Mouse (Mus musculus) heart, adult 18-20 months (tissue): ENCODE measurements around the gene Tbc1d30. TPM values are rescaled to one million over a fixed set of nuclear protein-coding genes. Genes with fewer than 3 reads are reported as not detected.
"Not testable (repeated sequence)": the region's sequence is repeated elsewhere in the genome, so short reads cannot be mapped to it uniquely, and the experiment has no call there.

ENCODE experiments used
- DNase-seq, 2 experiments: peaks; one replicate each; pipeline ENCODE4 v3.0.0; 2021 to 2022; ENCODE audit warnings: mixed read lengths in 1 of 2
- total RNA-seq, 2 experiments: library from RNA; stranded (reverse); gene quantifications; 2 replicates each; pipeline ENCODE4 v1.2.3; 2021

Gene Tbc1d30
- total RNA-seq, 2 experiments from 2014 or later = 2.1 to 2.3 TPM

DNA sequence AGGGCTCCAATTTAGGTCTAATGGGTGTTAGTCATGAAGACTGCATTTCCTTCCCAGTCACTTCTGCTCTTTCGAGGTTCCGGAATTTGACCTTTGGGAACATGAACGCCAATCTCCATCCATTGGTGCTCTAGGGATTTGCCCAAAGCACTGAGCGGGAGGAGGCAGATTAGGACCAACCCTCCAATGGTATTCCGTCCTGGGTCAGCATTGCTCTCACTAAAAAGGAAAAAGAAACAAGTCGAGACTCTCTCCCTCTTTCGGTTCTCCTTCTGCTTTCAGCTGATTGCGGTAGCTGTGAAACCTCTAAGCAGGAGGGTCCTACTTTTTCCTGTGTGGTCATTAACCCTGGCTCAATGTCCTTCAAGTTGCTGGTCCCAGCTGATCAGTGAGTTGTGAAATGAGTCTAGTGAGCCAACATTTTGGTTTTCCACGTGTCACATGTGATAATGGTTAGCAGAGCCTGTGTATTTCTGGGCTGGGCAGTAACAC, 14.7 kb upstream of the Tbc1d30 start:
- peak; percentile 66 to 79 for DNase-seq

DNA sequence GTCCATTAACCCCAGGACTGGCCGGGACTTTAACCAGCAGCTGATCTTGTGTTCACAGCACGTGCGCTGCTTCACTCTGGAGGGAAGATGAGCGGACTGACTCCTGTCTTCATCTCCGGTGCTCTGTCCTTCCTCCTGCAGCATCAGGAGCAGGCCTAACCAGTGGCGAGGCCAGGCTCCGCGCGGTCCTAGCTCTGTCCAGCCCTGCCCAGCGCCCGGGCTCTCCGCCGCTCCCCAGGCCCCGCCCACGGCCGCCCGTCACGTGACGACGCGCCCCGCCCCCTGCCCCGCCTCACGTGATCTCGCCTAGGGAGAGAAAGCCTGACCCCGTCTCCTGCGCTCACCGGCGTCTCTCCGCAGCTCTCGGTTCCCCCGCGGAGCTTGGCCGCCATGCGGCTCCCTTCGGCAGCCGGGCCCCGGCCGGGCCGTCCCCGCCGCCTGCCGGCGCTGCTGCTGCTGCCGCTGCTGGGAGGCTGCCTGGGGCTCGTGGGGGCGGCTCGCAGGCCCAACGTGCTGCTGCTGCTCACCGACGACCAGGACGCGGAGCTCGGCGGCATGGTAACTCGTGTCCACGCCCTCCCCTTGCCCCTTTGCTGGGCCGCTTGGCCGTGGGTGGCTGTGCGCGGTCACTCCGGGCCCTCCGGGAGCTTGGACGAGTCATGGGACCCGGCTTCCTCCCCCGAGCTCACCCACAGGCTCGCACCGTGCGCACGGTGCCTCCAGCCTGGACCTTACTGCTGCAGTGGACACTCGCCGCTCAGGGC, 13.9 kb upstream of the Tbc1d30 start, which contains the start of gene Gns:
Gns (plus strand) TSS at position 290 of the 764 bp plus-strand sequence.
- peak; percentile 87 to 90 for DNase-seq

DNA sequence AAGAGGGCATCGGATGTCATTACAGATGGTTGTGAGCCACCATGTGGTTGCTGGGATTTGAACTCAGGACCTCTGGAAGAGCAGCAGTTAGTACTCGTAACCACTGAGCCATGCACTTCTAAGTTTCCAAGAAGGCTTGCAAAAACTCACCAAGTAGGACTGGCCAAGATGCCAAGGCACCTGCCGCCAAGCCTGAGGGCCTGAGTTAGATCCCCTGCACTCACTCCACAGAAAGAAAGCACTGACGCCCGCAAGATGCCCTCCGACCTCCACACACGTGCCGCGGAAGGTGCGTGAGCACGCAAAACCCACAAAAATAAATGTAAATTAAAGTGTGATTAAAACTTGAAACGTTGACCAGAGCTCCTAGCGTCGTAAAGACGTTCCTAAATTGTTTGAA, 13.2 kb upstream of the Tbc1d30 start:
- DNase-seq = no peak

DNA sequence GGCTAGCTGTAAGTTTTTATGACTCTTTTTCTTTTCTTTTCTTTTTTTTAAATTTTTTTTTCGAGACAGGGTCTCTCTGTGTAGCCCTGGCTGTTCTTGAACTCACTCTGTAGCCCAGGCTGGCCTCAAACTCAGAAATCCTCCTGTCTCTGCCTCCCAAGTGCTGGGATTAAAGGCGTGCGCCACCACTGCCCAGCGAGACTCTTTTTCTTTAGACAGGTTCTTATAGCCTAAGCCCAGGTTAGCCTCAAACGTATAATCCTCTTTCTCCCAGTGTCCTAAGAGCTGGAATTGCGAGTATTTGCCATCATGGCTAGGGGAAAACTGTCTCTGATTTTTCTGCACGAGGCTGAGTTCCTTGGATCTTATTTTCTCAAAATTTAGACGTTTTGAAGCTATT, 12.1 kb upstream of the Tbc1d30 start:
- DNase-seq = no peak

DNA sequence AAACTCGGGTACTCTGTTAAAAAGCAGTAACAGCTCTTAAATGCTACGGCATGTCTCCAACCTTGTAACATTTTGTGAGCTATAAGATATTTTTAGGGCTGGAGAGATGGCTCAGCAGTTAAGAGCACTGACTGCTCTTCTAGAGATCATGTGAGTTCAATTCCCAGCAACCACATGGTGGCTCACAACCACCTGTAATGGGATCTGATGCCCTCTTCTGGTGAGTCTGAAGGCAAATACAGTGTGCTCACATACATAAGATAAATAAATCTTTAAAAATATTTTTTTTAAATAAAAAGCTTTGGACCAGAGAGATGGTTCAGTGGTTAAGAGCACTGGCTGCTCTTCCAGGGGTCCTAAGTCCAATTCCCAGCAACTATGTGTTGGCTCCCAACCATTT, 9.3 kb upstream of the Tbc1d30 start:
- DNase-seq = no peak

DNA sequence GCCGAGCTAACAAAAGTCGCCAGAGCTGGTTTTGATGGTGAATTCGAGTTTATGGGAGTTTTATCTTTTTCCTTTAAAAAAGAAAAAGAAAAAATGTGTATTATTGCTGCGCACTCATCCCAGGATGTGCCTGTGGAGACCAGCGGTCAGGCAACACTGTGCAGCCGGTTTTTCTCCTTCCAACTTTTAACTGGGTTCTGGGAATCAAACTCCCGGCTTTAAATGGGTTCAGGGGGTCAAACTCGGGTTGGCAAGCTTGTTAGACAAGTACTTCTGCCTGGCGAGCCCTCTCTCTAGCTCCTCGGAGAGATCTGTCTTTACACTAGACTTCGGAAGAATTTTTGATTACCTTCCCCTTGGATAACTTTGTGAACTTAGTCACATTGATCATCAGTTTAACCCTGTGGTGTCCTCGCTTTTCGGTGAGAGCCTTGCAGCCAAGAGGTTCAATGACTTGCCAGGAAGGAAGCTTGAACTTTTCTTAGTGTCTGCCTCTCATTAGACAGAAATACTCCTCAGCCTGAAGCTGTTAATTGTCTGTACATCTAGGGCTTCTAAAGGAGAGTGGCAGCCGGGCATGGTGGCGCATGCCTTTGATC, 713 bp upstream of the Tbc1d30 start:
- DNase-seq = no peak

DNA sequence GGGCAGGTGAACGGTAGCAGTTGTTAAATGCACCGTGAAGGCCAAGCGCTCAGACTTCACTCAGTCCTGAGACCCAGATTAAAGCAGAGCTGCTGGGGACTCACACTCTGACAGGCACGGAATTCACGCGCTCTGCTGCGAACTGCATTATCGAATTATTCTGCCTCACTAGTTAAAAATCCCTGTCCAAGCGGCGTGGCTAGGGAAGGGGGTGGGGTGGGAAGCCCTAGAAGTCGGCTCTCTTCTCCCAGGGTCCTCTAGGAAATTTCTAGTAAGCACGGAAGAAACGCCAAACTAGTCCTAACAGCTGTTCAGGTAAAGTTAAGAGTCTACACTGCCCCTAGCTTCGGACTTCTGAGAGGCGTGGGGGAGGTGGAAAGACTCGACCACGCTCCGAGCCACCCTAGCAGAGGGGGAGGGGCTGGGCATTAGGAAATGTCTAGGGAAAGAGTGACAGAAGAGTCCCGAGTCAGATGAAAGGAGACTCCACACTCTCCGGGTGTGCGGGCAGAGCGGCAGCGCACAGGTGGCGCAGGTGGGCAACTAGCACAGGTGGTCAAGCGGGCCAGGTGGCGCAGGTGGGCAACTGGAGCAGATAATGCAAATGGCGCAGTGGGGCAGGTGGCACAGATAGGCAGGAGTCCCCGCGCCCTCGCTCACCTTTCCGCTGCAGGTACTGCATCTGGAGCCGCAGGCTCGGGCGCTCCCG, 567 bp downstream of the Tbc1d30 start:
- peak in 1 of 2 experiments; percentile 38 for DNase-seq

DNA sequence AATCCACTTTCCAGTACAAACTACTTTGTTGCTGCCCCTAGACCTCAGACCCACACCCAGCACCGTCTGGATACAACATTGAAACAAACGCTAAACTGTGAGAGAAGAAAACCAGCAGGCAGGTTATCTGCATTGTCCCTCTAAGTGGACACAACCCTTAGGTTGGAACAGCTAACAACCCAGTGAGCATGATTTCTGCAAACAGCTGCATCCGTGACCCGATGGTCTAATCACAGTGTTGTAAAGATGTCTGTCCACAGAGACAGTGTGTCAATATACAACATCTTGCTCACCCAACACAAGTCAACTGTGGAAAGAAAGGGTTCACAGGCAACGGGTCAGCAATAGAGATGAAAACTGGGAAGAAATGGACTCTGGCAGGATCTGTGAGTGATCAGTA, 1.8 kb downstream of the Tbc1d30 start:
- DNase-seq = peak in 1 of 2 experiments; percentile 24

DNA sequence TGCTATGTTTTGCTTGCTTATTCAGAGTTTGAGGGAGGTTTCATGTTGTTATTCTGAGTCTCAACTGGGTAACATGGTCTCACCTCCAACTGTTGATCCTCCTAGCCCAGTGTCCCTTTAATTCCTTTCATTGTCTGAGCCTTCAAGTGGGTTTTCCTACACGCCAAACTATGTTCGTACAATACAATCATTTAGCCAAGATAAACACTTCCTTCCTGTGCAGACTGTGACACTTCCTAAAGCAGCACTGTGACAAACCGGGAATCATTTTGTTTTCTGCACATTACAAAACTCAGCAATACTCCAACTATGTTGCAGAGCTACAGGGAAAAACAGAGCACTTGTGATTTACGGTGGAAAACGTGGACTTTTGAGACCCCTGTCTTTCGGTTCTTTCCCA, 7.2 kb downstream of the Tbc1d30 start:
- peak in 1 of 2 experiments; percentile 33 for DNase-seq

DNA sequence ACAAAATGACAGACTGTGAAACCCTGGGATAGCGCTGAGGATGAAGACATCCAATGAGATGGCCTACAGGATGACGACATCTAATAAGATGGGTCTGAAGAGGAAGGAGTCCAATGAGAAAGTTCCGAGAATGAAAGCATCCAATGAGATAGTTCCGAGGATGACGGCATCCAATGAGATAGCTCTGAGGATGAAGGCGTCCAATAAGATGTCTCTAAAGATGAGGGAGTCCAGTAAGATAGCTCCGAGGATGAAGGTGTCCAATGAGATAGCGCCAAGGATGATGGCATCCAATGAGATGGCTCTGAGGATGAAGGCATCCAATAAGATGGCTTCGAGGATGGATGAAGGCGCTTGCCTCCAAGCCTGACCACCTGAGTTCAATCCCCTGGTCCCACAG, 8.8 kb downstream of the Tbc1d30 start:
- DNase-seq = no peak

DNA sequence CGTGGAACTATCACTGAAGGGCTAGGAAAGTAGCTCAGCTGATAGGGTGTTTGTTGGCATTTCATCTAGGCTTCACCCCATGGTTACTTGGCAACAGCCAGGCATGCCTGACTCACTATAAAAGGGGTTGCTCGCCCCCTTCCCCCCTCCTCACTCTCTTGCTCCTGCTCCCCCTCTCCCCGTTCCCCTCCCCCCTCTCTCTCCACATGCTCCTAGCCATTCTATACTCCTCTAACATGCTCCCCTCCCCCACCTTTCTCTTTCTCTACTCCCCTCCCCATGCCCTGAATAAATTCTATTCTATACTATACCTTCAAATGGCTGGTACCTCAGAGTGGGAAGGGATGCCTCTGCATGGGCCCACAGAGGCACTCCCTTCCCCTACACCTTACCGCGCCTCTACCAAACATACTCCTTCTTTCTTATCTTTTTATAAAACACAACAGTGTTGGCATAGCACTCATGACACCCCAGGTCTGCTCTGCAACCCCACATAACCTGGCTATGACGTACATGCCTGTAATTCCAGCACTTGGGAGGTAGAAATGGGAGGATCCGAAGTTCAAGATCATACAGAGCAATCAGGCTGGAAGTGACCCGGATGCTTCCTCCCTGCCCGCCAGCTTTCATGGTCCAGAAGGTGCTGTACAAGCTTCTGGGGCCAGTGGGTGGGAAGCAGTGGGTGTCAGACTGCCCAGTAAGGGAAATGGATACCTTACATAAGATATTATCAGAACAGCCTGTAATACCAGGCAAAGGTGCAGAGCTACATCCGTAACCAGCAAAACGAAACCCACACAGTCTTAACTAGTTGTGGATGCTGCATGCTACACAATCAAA, 10.1 kb downstream of the Tbc1d30 start:
- DNase-seq = no peak

DNA sequence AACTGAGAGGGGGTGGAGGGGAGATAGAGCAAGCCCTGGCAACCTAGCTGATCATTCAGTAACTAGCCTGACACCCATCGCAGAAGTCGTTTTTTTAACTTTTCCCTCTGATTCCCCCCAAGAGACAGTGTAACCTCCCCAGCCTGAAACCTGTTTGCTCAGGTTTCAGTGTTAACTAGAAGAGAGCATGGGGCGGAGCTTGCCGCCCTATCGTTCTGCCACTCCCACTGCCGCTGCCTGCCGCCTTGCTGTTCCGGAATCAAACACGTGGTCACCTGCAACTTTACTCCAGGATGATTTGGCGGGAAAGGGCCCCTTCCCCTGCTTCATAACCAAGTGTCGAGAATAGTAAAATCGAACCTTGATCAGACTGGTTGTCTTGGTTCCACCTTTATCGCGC, 14.5 kb downstream of the Tbc1d30 start:
- not testable (repeated sequence) for DNase-seq

DNA sequence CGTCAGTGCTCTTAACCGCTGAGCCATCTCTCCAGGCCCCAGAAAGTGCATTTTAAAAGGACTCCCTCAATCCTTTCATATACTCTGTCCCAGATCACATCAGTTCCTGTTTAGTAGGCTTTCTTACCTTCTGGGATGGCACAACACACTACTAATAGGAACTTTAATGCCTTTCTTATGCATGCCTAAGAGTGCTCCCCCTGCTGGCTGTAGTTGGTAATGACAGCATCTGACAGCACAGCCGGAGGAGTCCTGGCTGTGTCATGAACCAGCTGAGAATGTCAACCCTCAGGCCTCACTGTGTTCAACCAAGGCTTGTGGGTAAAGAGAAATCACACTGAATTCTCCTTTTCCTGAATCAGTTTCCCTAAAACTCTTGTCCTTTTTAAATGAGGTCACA, 16.5 kb downstream of the Tbc1d30 start:
- DNase-seq = peak; percentile 59 to 83

DNA sequence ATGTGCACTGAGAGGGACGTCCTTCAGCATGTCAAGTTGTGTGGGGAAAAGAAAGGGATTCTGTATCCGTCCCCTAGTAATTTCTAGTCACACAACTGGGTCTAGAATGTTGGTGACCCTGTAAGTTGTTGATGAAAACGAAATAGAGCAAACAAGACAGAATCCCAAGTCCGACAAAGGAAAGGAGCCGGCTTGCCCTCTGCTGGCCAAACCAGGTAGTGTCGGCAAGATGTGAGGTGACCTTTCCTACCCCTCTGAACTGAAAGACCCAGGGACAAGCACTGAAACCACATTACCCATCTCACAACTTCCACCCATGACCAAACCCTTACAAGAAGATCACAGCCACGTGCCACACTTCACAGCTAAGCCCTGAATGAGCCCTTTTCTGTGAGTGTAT, 20.1 kb downstream of the Tbc1d30 start:
- peak; percentile 58 to 90 for DNase-seq

DNA sequence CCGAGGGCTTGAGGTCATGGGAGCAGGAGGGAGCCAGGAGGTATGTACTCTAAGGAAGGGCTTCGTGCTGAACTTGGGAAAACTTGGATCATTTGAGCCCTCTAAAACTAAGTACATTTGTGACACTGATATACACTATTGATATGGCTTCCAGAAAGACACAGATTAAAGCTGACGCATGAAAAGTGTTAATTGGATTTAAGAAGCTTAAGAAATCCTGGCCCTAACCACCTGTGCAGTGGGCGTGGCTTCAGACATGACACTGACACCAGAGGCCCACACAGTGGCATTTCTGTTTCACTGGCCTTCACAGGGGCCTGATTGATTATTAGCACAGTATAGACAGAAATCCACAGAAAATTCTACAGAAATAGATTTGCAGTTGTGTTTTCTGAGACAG, 21.5 kb downstream of the Tbc1d30 start:
- DNase-seq = no peak

DNA sequence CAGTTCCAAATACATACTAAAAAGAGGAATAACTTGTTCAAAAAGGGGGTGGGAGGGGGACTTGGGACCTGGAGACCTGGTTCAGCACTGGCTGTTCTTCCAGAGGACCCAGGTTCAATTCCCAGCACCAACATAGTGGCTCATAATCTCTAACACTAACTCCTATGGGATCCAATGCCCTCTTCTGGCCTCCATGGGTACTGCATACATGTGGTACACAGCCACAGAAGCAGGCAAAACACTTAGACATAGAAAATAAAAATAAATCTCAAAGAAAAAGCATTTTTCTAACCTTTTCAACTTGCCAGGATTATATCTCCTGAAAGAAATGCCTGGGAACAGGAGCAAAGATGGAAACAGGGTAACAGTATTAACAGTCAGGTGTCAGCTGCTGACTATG, 24.9 kb downstream of the Tbc1d30 start:
- DNase-seq = no peak

DNA sequence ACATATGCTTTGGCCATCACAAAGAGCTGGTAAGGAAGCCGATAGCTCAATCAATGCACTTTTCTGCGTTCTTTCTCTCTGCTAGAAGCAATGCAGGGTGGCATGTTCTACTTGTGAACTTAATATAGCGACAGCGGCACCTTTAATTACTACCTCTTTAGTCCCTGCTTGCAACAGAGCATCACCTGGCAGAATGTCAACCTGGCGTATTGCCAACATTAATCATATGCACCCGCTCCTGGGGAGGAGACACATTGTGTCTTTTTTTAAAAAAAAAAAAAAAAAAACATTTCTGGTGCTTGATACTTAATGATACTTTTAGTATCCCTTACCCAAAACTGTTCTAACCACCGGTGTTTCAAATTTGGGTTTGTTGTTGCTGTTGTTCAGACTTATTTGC, 27.6 kb downstream of the Tbc1d30 start:
- DNase-seq = no peak

DNA sequence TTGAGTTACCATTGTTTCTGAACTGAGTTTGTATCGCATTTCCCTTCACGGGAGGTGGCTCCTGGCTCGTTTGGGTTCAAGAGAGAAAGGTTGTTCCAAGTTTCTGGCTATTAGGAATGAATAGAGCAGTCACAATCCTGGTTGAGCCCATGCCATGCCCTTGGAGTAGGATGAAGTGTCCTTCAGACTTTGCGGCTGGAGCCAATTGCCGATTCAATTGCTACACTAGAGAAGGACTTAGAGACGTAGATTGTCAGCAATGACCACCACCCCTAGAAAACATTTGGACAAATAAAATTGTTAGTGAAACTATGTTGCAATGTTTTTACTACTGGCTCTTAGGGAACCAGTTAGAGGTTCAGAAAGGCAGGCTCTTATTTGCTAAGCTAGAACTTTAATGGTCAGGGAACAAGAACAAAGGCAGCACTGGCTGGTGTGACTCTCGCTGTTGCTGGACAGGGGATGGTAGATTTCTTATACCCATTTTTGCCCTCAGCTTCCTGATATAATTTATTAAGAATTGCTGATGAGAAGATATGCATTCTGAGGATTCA, 32.6 kb downstream of the Tbc1d30 start:
- DNase-seq = peak in 1 of 2 experiments; percentile 14

DNA sequence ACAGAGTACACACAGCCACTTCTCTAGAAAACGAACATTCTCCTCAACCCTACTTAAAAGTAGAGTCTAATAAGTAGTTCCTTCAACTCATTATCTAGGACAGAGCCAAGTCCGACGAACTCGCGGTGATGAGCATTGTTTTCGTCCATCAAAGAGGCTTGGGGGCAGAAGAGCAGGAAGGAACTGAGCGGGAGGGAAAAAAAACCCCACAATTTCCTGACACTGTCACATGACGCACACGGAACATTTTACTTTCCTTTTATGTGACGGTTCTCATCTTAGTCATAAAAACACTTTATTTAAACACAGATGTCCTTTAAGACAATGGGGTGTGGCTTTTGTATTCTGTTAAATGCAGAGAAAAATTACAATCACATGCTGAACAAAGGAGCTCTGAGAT, 34.7 kb downstream of the Tbc1d30 start:
- peak in 1 of 2 experiments; percentile 31 for DNase-seq

DNA sequence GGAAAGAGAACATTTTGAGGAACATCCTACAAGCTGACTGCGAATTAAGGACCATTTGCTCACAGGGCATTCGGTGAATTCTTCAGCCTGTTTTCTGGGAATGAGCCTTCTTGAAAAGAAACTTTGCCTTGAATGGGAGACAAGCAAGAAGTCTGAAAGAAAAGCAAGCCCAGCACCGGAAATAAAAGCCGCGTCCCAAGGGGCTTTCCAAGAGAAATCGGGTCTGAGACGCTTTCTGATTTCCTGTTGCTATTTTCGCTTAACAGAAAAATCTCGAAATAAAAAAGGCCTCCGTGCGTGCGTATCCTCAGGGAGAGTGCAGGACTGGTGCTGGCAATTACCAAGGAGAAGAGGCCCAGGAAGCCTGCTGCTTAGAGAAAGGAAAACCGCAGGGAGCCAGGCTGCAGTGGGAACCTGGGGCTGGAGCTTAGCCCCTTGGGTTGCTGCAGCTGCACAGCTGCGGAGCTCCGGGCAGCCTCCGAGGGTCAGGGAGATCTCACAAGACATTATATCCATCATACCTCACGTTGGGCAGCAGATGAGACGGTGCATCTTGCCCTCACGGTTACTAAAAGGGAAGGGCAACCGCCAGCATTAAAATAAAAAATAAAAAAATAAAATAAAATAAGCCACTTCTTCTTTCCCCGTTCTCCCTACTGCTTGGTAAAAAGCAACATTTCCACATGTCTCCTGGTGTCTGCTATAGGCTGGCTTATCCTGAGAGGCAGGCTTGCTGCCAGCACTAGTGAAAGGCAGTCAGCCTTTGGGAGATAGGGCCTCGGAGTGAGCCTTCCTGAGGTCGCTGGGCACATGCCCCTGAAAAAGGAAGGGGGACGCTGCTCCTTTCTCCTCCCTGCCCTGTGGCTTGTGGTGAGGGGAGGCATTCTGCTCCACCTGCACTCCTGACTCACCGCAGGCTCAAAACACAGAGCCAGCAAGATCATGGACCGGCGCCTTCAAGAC, 35.5 kb downstream of the Tbc1d30 start:
- peak; percentile 40 to 48 for DNase-seq

DNA sequence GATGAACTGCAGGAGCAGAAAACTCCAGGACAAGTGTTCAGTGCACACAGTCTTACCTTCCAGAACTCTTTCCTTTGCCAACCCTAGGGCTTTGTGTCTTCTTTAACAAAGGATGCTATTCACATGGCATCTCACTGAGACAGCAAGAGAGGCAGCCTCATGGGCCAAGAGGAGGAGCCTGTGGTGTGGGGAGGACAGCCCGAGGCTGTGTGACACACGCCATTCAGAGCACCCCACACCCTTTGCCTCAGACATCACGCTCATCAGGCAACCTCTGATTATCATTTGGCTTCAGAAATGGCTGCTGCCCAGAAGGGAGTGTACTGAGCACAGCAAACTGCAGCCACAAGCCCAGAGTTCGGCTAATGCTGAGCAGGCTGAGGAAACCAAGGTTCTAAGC, 36.9 kb downstream of the Tbc1d30 start:
- DNase-seq = no peak
